Mouse (Mus musculus): ENCODE results near the gene Mfsd4b1. TPM values are rescaled to one million over a fixed set of nuclear protein-coding genes. Genes with fewer than 3 reads are reported as not detected.

Mfsd4b1 gene
- polyA plus RNA-seq, 1 experiment: not detected

DNA sequence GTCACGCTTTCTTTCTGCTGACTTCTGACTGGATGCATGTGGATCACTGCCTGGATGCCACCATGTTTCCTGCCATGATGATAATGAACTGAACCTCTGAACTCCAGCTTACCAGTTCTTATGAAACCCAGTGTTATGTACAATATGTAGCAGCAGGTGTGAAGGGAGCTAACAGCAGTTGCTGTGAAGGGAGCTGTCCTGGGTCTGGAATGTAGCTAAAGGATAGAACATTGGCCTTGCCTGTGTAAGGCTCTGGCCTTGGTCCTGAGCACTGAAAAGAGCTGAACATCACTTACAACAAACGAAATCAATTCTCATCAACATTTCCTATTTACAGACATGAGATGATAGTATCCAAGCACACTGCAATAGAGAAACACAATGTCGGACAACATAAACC is 57.6 kb downstream of the Mfsd4b1 start:
- H3K4me1 ChIP-seq (ENCODE audit: control insufficient read depth, insufficient read depth, insufficient read length, low read length): no peaks in the 10 kb centered on the region
- no peak overlapping the region for H3K27ac ChIP-seq (ENCODE audit: insufficient read depth, low read depth, low read length)
- TF ChIP-seq POLR2A (IDR thresholded peaks at IDR 0.05; ENCODE audit: low read depth, low read length) (no peak), CTCF (IDR thresholded peaks at IDR 0.05; ENCODE audit: extremely low read depth, insufficient read length, insufficient replicate concordance, low read depth, low read length) (no peak)
- no peak overlapping the region for H3K4me3 ChIP-seq (ENCODE audit: low read depth, low read length)
- no peaks in the 10 kb centered on the region for H3K36me3 ChIP-seq (ENCODE audit: control insufficient read depth, insufficient read depth, low read length)
- 84% methylated on average over 3 of the region's 3 CpGs for WGBS
- H3K27me3 ChIP-seq (ENCODE audit: control insufficient read depth, insufficient read depth, low read length): no peaks in the 10 kb centered on the region

- no peak overlapping the region for H3K27ac ChIP-seq (ENCODE audit: insufficient read depth, low read depth, low read length)
- WGBS: 3% methylated on average over 1 of the region's 1 CpGs
- peaks cover 1% of the 10 kb centered on the region; the same call in 1 of the 2 replicates for H3K4me1 ChIP-seq (ENCODE audit: control insufficient read depth, insufficient read depth, insufficient read length, low read length)
- H3K36me3 ChIP-seq (ENCODE audit: control insufficient read depth, insufficient read depth, low read length): no peaks in the 10 kb centered on the region
- no peaks in the 10 kb centered on the region for H3K27me3 ChIP-seq (ENCODE audit: control insufficient read depth, insufficient read depth, low read length)
- H3K4me3 ChIP-seq (ENCODE audit: low read depth, low read length): no peak overlapping the region
- TF ChIP-seq CTCF (IDR thresholded peaks at IDR 0.05; ENCODE audit: extremely low read depth, insufficient read length, insufficient replicate concordance, low read depth, low read length) (no peak), POLR2A (IDR thresholded peaks at IDR 0.05; ENCODE audit: low read depth, low read length) (no peak)
Measured at GRCm38 (mm10) chr10:39961906-39962305, 63.2 kb downstream of the Mfsd4b1 start.

GRCm38 (mm10) chr10:39960441-39960822 is 64.6 kb downstream of the Mfsd4b1 start:
- Histone ChIP-seq H3K27ac (ENCODE audit: insufficient read depth, low read depth, low read length) (peak overlapping the region; percentile 6; the same call in 1 of the 2 replicates), H3K36me3 (ENCODE audit: control insufficient read depth, insufficient read depth, low read length) (no peaks in the 10 kb centered on the region; the same call in 1 of the 2 replicates), H3K4me1 (ENCODE audit: control insufficient read depth, insufficient read depth, insufficient read length, low read length) (peaks cover 2% of the 10 kb centered on the region; the same call in 1 of the 2 replicates), H3K4me3 (ENCODE audit: low read depth, low read length) (no peak overlapping the region), H3K27me3 (ENCODE audit: control insufficient read depth, insufficient read depth, low read length) (no peaks in the 10 kb centered on the region)
- TF ChIP-seq POLR2A (IDR thresholded peaks at IDR 0.05; ENCODE audit: low read depth, low read length) (no peak), CTCF (IDR thresholded peaks at IDR 0.05; ENCODE audit: extremely low read depth, insufficient read length, insufficient replicate concordance, low read depth, low read length) (no peak)
- 29% methylated on average over 11 of the region's 11 CpGs for WGBS

DNA sequence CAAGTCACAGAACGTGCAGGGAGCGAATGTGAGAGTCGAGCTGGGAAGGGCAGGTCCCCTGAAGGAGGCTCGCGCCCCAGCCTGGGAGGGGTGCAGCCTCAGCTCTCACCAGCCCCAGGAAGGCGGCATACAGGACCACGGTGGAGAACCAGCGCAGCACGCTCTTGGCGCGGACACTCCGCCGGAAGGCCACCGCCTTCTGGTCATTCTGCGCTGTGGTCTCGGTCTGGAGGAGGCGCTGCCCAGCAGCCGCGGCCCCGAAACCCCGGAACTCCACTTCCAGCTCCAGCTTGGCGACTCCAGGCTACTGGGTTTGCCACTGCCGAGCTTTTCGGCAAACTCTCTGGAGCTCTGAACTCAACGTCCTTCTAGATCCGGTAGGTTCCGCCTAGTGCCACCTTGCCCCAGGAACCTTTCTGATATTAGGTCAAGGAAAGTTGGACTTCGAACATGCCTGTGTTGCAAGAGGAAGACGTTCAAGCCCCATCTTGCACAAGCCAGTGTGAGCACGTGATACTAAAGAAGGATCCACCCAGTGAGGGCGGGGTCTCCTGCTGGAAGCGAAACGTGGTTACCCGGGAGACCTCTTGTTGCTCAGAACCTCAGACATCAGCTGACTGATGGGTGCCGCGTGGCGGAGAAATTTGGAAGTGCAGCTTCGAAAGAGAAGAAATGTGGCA is 65.2 kb downstream of the Mfsd4b1 start, which contains the start of gene Mfsd4b3:
Gene Mfsd4b3 (minus strand): TSS at position 393 of the 680 bp plus-strand sequence.
- Histone ChIP-seq H3K4me3 (ENCODE audit: low read depth, low read length) (peak within 1 kb of the TSS; percentile 74), H3K27ac (ENCODE audit: insufficient read depth, low read depth, low read length) (peak within 1 kb of the TSS; percentile 93), H3K4me1 (ENCODE audit: control insufficient read depth, insufficient read depth, insufficient read length, low read length) (peaks cover 2% of the 10 kb centered on the region; the same call in 1 of the 2 replicates), H3K27me3 (ENCODE audit: control insufficient read depth, insufficient read depth, low read length) (no peaks in the 10 kb centered on the region), H3K36me3 (ENCODE audit: control insufficient read depth, insufficient read depth, low read length) (no peaks in the 10 kb centered on the region; the same call in 1 of the 2 replicates)
- under 1% methylated on average over 38 of the region's 38 CpGs for WGBS
- TF ChIP-seq POLR2A (IDR thresholded peaks at IDR 0.05; ENCODE audit: low read depth, low read length) (peak; percentile 91), CTCF (IDR thresholded peaks at IDR 0.05; ENCODE audit: extremely low read depth, insufficient read length, insufficient replicate concordance, low read depth, low read length) (peak; percentile 77; the same call in 1 of the 2 replicates)

DNA sequence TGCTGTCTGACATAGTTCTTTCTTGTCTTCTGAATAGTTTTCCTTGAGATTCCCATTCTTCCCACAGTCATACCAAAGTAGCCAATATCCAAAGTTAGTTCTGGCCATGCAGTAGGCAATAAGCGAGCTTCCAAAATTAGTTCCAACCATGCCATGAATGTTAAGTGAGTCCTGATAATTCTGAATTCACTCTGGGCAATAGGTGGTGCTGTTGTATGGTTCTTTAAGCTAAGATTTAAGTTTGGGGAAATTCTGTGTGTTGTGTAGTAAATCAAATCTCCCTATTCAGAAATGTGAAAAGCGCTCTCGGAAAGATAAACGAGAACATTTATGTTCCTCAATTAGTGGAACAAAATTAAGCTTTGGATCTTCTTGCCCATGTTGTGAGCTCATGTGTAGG is 66.8 kb downstream of the Mfsd4b1 start:
- Histone ChIP-seq H3K4me1 (ENCODE audit: control insufficient read depth, insufficient read depth, insufficient read length, low read length) (peaks cover 2% of the 10 kb centered on the region; the same call in 1 of the 2 replicates), H3K27ac (ENCODE audit: insufficient read depth, low read depth, low read length) (no peak overlapping the region), H3K36me3 (ENCODE audit: control insufficient read depth, insufficient read depth, low read length) (no peaks in the 10 kb centered on the region; the same call in 1 of the 2 replicates), H3K27me3 (ENCODE audit: control insufficient read depth, insufficient read depth, low read length) (no peaks in the 10 kb centered on the region), H3K4me3 (ENCODE audit: low read depth, low read length) (no peak overlapping the region)
- TF ChIP-seq POLR2A (IDR thresholded peaks at IDR 0.05; ENCODE audit: low read depth, low read length) (no peak), CTCF (IDR thresholded peaks at IDR 0.05; ENCODE audit: extremely low read depth, insufficient read length, insufficient replicate concordance, low read depth, low read length) (no peak)
- 78% methylated on average over 4 of the region's 4 CpGs for WGBS

DNA sequence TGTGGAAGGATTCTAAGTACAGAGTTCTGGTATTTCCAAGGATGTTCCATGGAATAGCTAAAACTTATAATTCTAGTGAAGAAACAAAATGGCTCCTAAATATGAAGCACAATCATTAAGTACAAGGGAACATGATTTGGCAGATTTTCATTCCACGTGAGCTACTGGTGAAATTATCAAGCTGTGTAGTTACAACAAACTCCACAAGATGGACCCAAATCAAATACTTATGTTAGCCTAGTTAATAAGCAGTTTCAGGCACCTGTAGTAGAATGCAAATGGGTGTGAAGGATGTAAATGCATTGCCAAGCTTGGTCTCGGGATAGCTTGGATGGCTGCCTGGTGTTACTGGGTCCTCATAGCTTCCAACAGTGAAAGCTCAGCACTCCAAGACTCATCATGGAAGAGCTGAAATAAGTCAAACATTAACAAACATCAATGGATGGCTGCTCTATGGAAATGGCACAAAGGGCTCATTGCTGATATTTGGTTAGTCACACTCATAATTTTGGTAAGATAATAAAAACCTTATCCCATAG is 68.7 kb downstream of the Mfsd4b1 start:
- H3K36me3 ChIP-seq (ENCODE audit: control insufficient read depth, insufficient read depth, low read length): no peaks in the 10 kb centered on the region; the same call in 1 of the 2 replicates
- no peak overlapping the region for H3K4me3 ChIP-seq (ENCODE audit: low read depth, low read length)
- no peaks in the 10 kb centered on the region for H3K27me3 ChIP-seq (ENCODE audit: control insufficient read depth, insufficient read depth, low read length)
- TF ChIP-seq POLR2A (IDR thresholded peaks at IDR 0.05; ENCODE audit: low read depth, low read length): no peak
- no peak for TF ChIP-seq CTCF (IDR thresholded peaks at IDR 0.05; ENCODE audit: extremely low read depth, insufficient read length, insufficient replicate concordance, low read depth, low read length)
- H3K27ac ChIP-seq (ENCODE audit: insufficient read depth, low read depth, low read length): no peak overlapping the region
- H3K4me1 ChIP-seq (ENCODE audit: control insufficient read depth, insufficient read depth, insufficient read length, low read length): peaks cover 2% of the 10 kb centered on the region; the same call in 1 of the 2 replicates
- WGBS: 30% methylated on average over 2 of the region's 2 CpGs

GRCm38 (mm10) chr10:39955163-39955562 is 69.9 kb downstream of the Mfsd4b1 start:
- no peak for TF ChIP-seq POLR2A (IDR thresholded peaks at IDR 0.05; ENCODE audit: low read depth, low read length)
- TF ChIP-seq CTCF (IDR thresholded peaks at IDR 0.05; ENCODE audit: extremely low read depth, insufficient read length, insufficient replicate concordance, low read depth, low read length): no peak
- no peak overlapping the region for H3K27ac ChIP-seq (ENCODE audit: insufficient read depth, low read depth, low read length)
- no peak overlapping the region for H3K4me3 ChIP-seq (ENCODE audit: low read depth, low read length)
- H3K4me1 ChIP-seq (ENCODE audit: control insufficient read depth, insufficient read depth, insufficient read length, low read length): peaks cover 2% of the 10 kb centered on the region; the same call in 1 of the 2 replicates
- peaks cover 3% of the 10 kb centered on the region for H3K36me3 ChIP-seq (ENCODE audit: control insufficient read depth, insufficient read depth, low read length)
- 89% methylated on average over 2 of the region's 2 CpGs for WGBS
- H3K27me3 ChIP-seq (ENCODE audit: control insufficient read depth, insufficient read depth, low read length): no peaks in the 10 kb centered on the region

Other genes starting within 250 kb of the Mfsd4b1 start
- gene Mfsd4b4, start 126.0 kb downstream of the Mfsd4b1 start, polyA plus RNA-seq (2012; rRNA removed): 0.43 and 0.52 TPM in 2 replicates
- gene Mfsd4b2, start 98.3 kb downstream of the Mfsd4b1 start, polyA plus RNA-seq (2012; rRNA removed): 6.4 and 21.7 TPM in 2 replicates
- 8.2 and 13.3 TPM in 2 replicates for gene Mfsd4b3, start 65.1 kb downstream of the Mfsd4b1 start, polyA plus RNA-seq (2012; rRNA removed)
- 0.46 and 0.74 TPM in 2 replicates for gene Mfsd4b5, start 38.6 kb downstream of the Mfsd4b1 start, polyA plus RNA-seq (2012; rRNA removed)
- gene Slc16a10, start 117.0 kb upstream of the Mfsd4b1 start, polyA plus RNA-seq (2012; rRNA removed): 35.1 and 114 TPM in 2 replicates
- 1.1 and 1.3 TPM in 2 replicates for gene Rpf2, start 221.8 kb upstream of the Mfsd4b1 start, polyA plus RNA-seq (2012; rRNA removed)
- gene Gtf3c6, start 232.8 kb upstream of the Mfsd4b1 start, polyA plus RNA-seq (2012; rRNA removed): 1.3 and 2.4 TPM in 2 replicates